Mouse (Mus musculus): ENCODE measurements around the gene Hist1h2bk. TPM values are rescaled to one million over a fixed set of nuclear protein-coding genes. Genes with fewer than 3 reads are reported as not detected.

Hist1h2bk gene
- polyA plus RNA-seq, 2 experiments = 6.9 to 24.6 TPM

GRCm38 (mm10) chr13:22014411-22014845 lies 21.2 kb upstream of the Hist1h2bk start:
- H3K9me3 ChIP-seq (ENCODE audit: control insufficient read depth, low read length) = no peaks in the 10 kb centered on the region
- ATAC-seq (ENCODE audit: low FRiP score, low read depth) (no peak; the same call in 1 of the 2 replicates), DNase-seq (ENCODE audit: low spot score) (no peak)
- no peaks in the 10 kb centered on the region for H3K36me3 ChIP-seq (ENCODE audit: control insufficient read depth, insufficient read depth, low read length)
- TF ChIP-seq POLR2A (IDR thresholded peaks at IDR 0.05; ENCODE audit: borderline replicate concordance, extremely low read depth, insufficient read depth, insufficient read length) = no peak
- no peak overlapping the region for H3K9ac ChIP-seq (ENCODE audit: low read depth, low read length, severe bottlenecking)
- 12% methylated on average over 17 of the region's 17 CpGs for WGBS
- H3K27ac ChIP-seq (replicated peaks; ENCODE audit: low read depth, low read length) = no peak overlapping the region
- H3K4me3 ChIP-seq (replicated peaks; ENCODE audit: low read length) = peak overlapping the region; percentile 14; the same call in 1 of the 2 replicates
- H3K4me2 ChIP-seq (replicated peaks; ENCODE audit: low read depth, low read length, severe bottlenecking) = peak overlapping the region; percentile 17; the same call in 1 of the 2 replicates
- H3K27me3 ChIP-seq (ENCODE audit: control insufficient read depth, insufficient read depth, low read length) = peaks cover 67% of the 10 kb centered on the region
- no peaks in the 10 kb centered on the region for H3K4me1 ChIP-seq (ENCODE audit: control insufficient read depth, insufficient read depth, low read length)

GRCm38 (mm10) chr13:22015479-22016450 lies 19.9 kb upstream of the Hist1h2bk start:
- DNase-seq (ENCODE audit: low spot score) (peak; percentile 75), ATAC-seq (ENCODE audit: low FRiP score, low read depth) (peak; percentile 78)
- WGBS = 18% methylated on average over 27 of the region's 27 CpGs
- peaks cover 62% of the 10 kb centered on the region for H3K27me3 ChIP-seq (ENCODE audit: control insufficient read depth, insufficient read depth, low read length)
- H3K9me3 ChIP-seq (ENCODE audit: control insufficient read depth, low read length) = no peaks in the 10 kb centered on the region
- H3K27ac ChIP-seq (replicated peaks; ENCODE audit: low read depth, low read length) = no peak overlapping the region
- H3K4me2 ChIP-seq (replicated peaks; ENCODE audit: low read depth, low read length, severe bottlenecking) = no peak overlapping the region
- no peak for TF ChIP-seq POLR2A (IDR thresholded peaks at IDR 0.05; ENCODE audit: borderline replicate concordance, extremely low read depth, insufficient read depth, insufficient read length)
- H3K36me3 ChIP-seq (ENCODE audit: control insufficient read depth, insufficient read depth, low read length) = no peaks in the 10 kb centered on the region
- no peak overlapping the region for H3K4me3 ChIP-seq (replicated peaks; ENCODE audit: low read length)
- no peaks in the 10 kb centered on the region for H3K4me1 ChIP-seq (ENCODE audit: control insufficient read depth, insufficient read depth, low read length)
- H3K9ac ChIP-seq (ENCODE audit: low read depth, low read length, severe bottlenecking) = no peak overlapping the region

GRCm38 (mm10) chr13:22019934-22020835 lies 15.5 kb upstream of the Hist1h2bk start:
- WGBS = under 1% methylated on average over 44 of the region's 44 CpGs

GRCm38 (mm10) chr13:22020901-22021339 lies 14.8 kb upstream of the Hist1h2bk start:
- WGBS = under 1% methylated on average over 8 of the region's 8 CpGs
- ATAC-seq (ENCODE audit: low FRiP score, low read depth) = peak; percentile 70

More at GRCm38 (mm10) chr13:22019934-22020835, 15.5 kb upstream of the Hist1h2bk start:
- Histone ChIP-seq H3K4me3 (replicated peaks; ENCODE audit: low read length) (peak overlapping the region; percentile 42), H3K27ac (replicated peaks; ENCODE audit: low read depth, low read length) (no peak overlapping the region), H3K36me3 (ENCODE audit: control insufficient read depth, insufficient read depth, low read length) (no peaks in the 10 kb centered on the region), H3K9me3 (ENCODE audit: control insufficient read depth, low read length) (no peaks in the 10 kb centered on the region), H3K4me2 (replicated peaks; ENCODE audit: low read depth, low read length, severe bottlenecking) (peak overlapping the region; percentile 62), H3K27me3 (ENCODE audit: control insufficient read depth, insufficient read depth, low read length) (peaks cover 27% of the 10 kb centered on the region), H3K9ac (ENCODE audit: low read depth, low read length, severe bottlenecking) (0 out of 2 replicates have a peak overlapping the region, but pooled peaks have one; percentile 17), H3K4me1 (ENCODE audit: control insufficient read depth, insufficient read depth, low read length) (no peaks in the 10 kb centered on the region)
- no peak for TF ChIP-seq POLR2A (IDR thresholded peaks at IDR 0.05; ENCODE audit: borderline replicate concordance, extremely low read depth, insufficient read depth, insufficient read length)
- no peak for DNase-seq (ENCODE audit: low spot score)
- 0 out of 2 replicates have a peak, but pooled peaks have one; percentile 25 for ATAC-seq (ENCODE audit: low FRiP score, low read depth)

More at GRCm38 (mm10) chr13:22020901-22021339, 14.8 kb upstream of the Hist1h2bk start:
- Histone ChIP-seq H3K4me2 (replicated peaks; ENCODE audit: low read depth, low read length, severe bottlenecking) (peak overlapping the region; percentile 62), H3K27me3 (ENCODE audit: control insufficient read depth, insufficient read depth, low read length) (peaks cover 22% of the 10 kb centered on the region), H3K9me3 (ENCODE audit: control insufficient read depth, low read length) (no peaks in the 10 kb centered on the region), H3K9ac (ENCODE audit: low read depth, low read length, severe bottlenecking) (no peak overlapping the region; the same call in 1 of the 2 replicates), H3K27ac (replicated peaks; ENCODE audit: low read depth, low read length) (no peak overlapping the region), H3K4me1 (ENCODE audit: control insufficient read depth, insufficient read depth, low read length) (no peaks in the 10 kb centered on the region), H3K36me3 (ENCODE audit: control insufficient read depth, insufficient read depth, low read length) (no peaks in the 10 kb centered on the region), H3K4me3 (replicated peaks; ENCODE audit: low read length) (peak overlapping the region; percentile 42)
- no peak for TF ChIP-seq POLR2A (IDR thresholded peaks at IDR 0.05; ENCODE audit: borderline replicate concordance, extremely low read depth, insufficient read depth, insufficient read length)
- peak; percentile 74 for DNase-seq (ENCODE audit: low spot score)
